15 mouse cellular contexts compared by ENCODE assay signal in genomic region chr4:135498136-135498535, GRCm38 (mm10). TPM values are rescaled to one million over a fixed set of nuclear protein-coding genes. Genes with fewer than 3 reads are reported as not detected.
"Had no signal": no experiment of that assay in that cellular context is flagged by ENCODE, and none has a peak within 500 bp of the region (broad histone marks: within the 10 kb centered on the region; RNA-seq: fewer than 3 reads in every experiment).

No protein-coding gene starts in this region.

- H3K4me2 ChIP-seq: intestine, embryonic 15.5 days; limb, embryonic 13.5 days; liver, embryonic 15.5 days; lung, embryonic 15.5 days; midbrain, embryonic 11.5 days; stomach, embryonic 15.5 days had no signal

- DNase-seq: kidney, adult 8-10 months; kidney, postnatal 4 days; left cerebral cortex, postnatal 4 days; right cerebral cortex, postnatal 14 days; thymus, postnatal 4 days had no signal

- ATAC-seq: intestine, embryonic 15.5 days; midbrain, embryonic 16.5 days had no signal

- H3K9me3 ChIP-seq: intestine, embryonic 15.5 days; liver, embryonic 15.5 days; lung, embryonic 15.5 days; stomach, embryonic 15.5 days had no signal

- H3K9ac ChIP-seq: intestine, embryonic 15.5 days; limb, embryonic 13.5 days; liver, embryonic 15.5 days; lung, embryonic 15.5 days; stomach, embryonic 15.5 days had no signal

- H3K4me3 ChIP-seq: intestine, embryonic 15.5 days; layer of hippocampus, adult 2 months; limb, embryonic 13.5 days; liver, embryonic 15.5 days; lung, embryonic 15.5 days; stomach, embryonic 15.5 days had no signal

- H3K27me3 ChIP-seq: intestine, embryonic 15.5 days; liver, embryonic 15.5 days; lung, embryonic 15.5 days; stomach, embryonic 15.5 days had no signal

- H3K27ac ChIP-seq: intestine, embryonic 15.5 days; kidney, postnatal 0 days; layer of hippocampus, adult 2 months; limb, embryonic 13.5 days; liver, embryonic 15.5 days; lung, embryonic 15.5 days; stomach, embryonic 15.5 days had no signal

- H3K36me3 ChIP-seq: intestine, embryonic 15.5 days; limb, embryonic 13.5 days; liver, embryonic 15.5 days; lung, embryonic 15.5 days; stomach, embryonic 15.5 days had no signal

RNA-seq across cellular contexts. Expression of gene Stpg1, which starts 3.5 kb away (rescaled TPM):
- total RNA-seq: liver, adult 2 months had no signal
- polyA plus RNA-seq: limb, embryonic 13.5 days; liver, adult 2 months; liver, embryonic 15.5 days had no signal
